Mouse (Mus musculus): ENCODE measurements around the gene Anapc15-ps. TPM values are rescaled to one million over a fixed set of nuclear protein-coding genes. Genes with fewer than 3 reads are reported as not detected.

The Anapc15-ps gene
- polyA plus RNA-seq, 1 experiment = not detected

DNA sequence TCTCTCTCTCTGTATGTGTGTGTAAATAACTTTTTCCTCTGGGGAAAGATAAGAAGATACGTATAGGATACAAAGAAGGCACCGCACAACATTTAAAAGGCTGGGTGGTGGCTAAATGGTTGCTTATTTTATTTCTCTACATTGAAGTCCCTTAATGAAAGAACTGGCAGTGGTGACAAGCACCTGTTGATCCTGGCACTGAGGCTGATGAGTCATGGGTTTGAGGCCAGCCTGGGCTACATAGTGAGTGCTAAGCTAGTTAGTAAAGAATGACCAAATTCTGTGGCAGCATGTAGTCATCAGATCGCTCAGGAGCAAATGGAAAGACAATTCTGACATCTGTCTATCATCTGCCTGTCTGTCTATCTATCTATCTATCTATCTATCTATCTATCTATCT lies 10.5 kb upstream of the Anapc15-ps start:
- DNase-seq = no peak
- Histone ChIP-seq H3K4me3 (ENCODE audit: insufficient read depth, low read depth, low read length) (no peak overlapping the region), H3K4me1 (ENCODE audit: control insufficient read depth, insufficient read depth, low read length) (peaks cover 14% of the 10 kb centered on the region), H3K27me3 (replicated peaks; ENCODE audit: control insufficient read depth, insufficient read depth, low read length) (no peaks in the 10 kb centered on the region), H3K27ac (ENCODE audit: insufficient read depth, low read depth, low read length) (no peak overlapping the region), H3K36me3 (ENCODE audit: control insufficient read depth, insufficient read depth, low read length) (no peaks in the 10 kb centered on the region)
- over 99% methylated on average over 3 of the region's 3 CpGs for WGBS
- no peak for TF ChIP-seq CTCF (conservative IDR thresholded peaks at IDR 0.05; ENCODE audit: insufficient read depth, insufficient read length, low read depth, low read length)
- TF ChIP-seq POLR2A (IDR thresholded peaks at IDR 0.05; ENCODE audit: low read depth, low read length) = no peak

DNA sequence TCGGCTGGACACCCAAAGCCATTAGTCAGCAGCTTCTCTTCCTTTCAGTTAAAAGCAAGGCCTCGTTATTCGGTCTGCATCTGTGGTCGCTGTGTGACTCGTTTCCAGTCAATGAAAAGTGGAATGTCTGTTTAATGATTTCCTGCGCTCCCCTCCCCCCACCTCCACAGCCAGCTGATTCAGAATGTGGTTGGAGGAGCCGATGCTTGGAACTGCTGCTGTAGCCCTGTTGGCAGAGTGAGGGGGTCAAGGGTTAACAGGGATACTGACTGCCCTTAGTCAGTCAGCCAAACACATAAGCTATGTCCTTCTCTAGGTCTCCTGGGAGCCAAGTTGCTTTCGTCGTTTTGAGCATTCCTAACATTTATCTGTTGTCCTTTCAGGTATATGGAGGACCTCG lies 9.7 kb upstream of the Anapc15-ps start:
- TF ChIP-seq POLR2A (IDR thresholded peaks at IDR 0.05; ENCODE audit: low read depth, low read length) (no peak), CTCF (conservative IDR thresholded peaks at IDR 0.05; ENCODE audit: insufficient read depth, insufficient read length, low read depth, low read length) (no peak)
- Histone ChIP-seq H3K4me1 (ENCODE audit: control insufficient read depth, insufficient read depth, low read length) (peaks cover 14% of the 10 kb centered on the region), H3K36me3 (ENCODE audit: control insufficient read depth, insufficient read depth, low read length) (no peaks in the 10 kb centered on the region), H3K27ac (ENCODE audit: insufficient read depth, low read depth, low read length) (no peak overlapping the region), H3K27me3 (replicated peaks; ENCODE audit: control insufficient read depth, insufficient read depth, low read length) (no peaks in the 10 kb centered on the region), H3K4me3 (ENCODE audit: insufficient read depth, low read depth, low read length) (no peak overlapping the region)
- peak; percentile 98 for DNase-seq
- WGBS = 36% methylated on average over 10 of the region's 10 CpGs

DNA sequence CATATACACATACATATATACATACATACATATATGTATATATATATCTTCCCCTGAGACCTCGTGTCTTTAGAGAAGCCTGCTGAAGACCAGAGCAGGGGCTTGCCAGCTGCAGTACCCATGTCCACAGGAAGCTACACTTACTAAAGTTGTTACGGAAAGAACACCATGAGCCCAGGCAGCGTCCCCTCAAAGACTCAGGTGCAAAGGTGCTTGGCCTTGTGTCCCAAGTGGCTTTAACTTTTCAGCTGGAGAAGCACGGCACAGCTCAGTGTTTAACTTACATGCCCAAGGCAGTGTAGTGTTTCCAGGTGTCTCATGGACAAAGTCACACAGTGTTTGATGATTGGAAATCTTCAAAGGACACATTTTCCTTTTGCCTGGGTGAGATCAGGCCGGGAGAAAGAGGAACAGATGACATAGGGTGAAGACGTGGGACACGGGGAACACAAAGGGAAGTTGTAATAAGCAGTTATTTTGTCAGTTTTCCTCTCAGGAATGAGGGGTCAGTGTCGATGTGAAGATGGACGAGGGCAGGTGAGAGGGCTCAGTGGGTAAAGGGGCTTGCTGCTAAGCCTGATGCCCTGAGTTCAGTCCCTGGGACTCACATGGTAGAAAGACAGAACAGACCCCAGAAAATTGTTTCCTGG lies 9.0 kb upstream of the Anapc15-ps start:
- H3K4me3 ChIP-seq (ENCODE audit: insufficient read depth, low read depth, low read length) = no peak overlapping the region
- H3K4me1 ChIP-seq (ENCODE audit: control insufficient read depth, insufficient read depth, low read length) = peaks cover 14% of the 10 kb centered on the region
- peak; percentile 44 for DNase-seq
- 61% methylated on average over 9 of the region's 9 CpGs for WGBS
- H3K27me3 ChIP-seq (replicated peaks; ENCODE audit: control insufficient read depth, insufficient read depth, low read length) = no peaks in the 10 kb centered on the region
- no peaks in the 10 kb centered on the region for H3K36me3 ChIP-seq (ENCODE audit: control insufficient read depth, insufficient read depth, low read length)
- TF ChIP-seq CTCF (conservative IDR thresholded peaks at IDR 0.05; ENCODE audit: insufficient read depth, insufficient read length, low read depth, low read length) (0 out of 2 replicates have a peak, but pooled peaks have one; percentile 1), POLR2A (IDR thresholded peaks at IDR 0.05; ENCODE audit: low read depth, low read length) (no peak)
- H3K27ac ChIP-seq (ENCODE audit: insufficient read depth, low read depth, low read length) = peak overlapping the region; percentile 57

DNA sequence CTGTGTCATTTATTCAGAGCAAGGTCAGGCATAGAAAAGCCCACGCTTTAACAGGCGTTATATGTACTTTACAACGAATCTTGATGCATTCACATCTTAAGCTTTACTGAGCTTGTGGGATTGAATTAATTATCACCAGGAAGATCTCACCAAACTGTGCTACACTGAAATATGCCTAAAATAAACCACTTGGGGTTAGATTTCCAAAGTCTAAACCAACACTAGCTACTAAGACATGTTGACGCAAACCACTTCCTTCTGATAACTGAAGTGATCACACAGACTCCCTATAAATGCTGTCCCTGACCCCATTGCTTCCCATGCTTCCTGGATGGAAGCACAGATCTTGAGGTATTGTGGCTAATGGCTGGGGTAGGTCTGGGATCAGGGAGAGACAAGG lies 8.2 kb upstream of the Anapc15-ps start:
- Histone ChIP-seq H3K36me3 (ENCODE audit: control insufficient read depth, insufficient read depth, low read length) (no peaks in the 10 kb centered on the region), H3K4me3 (ENCODE audit: insufficient read depth, low read depth, low read length) (0 out of 2 replicates have a peak overlapping the region, but pooled peaks have one; percentile 6), H3K27ac (ENCODE audit: insufficient read depth, low read depth, low read length) (no peak overlapping the region), H3K4me1 (ENCODE audit: control insufficient read depth, insufficient read depth, low read length) (peaks cover 14% of the 10 kb centered on the region), H3K27me3 (replicated peaks; ENCODE audit: control insufficient read depth, insufficient read depth, low read length) (no peaks in the 10 kb centered on the region)
- WGBS = 80% methylated on average over 4 of the region's 4 CpGs
- TF ChIP-seq POLR2A (IDR thresholded peaks at IDR 0.05; ENCODE audit: low read depth, low read length) = no peak
- TF ChIP-seq CTCF (conservative IDR thresholded peaks at IDR 0.05; ENCODE audit: insufficient read depth, insufficient read length, low read depth, low read length) = no peak
- DNase-seq = no peak

DNA sequence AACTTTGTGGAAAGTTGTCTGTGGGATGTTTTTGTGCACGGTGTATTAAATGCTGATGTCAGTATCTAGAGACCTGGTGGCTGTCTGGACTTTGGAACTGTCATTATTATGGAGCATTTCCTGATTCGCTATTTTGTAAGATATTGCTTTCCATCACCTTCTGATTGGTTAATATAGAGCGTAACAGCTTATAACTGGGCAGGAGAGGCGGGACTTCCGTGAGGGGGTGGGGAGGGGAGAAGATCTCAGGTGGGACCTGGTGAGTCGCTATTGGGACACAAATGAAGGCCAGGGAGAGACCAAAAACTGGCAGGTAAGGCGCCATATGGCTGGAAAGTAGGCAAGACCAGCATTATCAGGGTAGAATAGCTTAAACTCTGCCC lies 7.8 kb upstream of the Anapc15-ps start:
- no peaks in the 10 kb centered on the region for H3K36me3 ChIP-seq (ENCODE audit: control insufficient read depth, insufficient read depth, low read length)
- TF ChIP-seq CTCF (conservative IDR thresholded peaks at IDR 0.05; ENCODE audit: insufficient read depth, insufficient read length, low read depth, low read length) = no peak
- no peak for TF ChIP-seq POLR2A (IDR thresholded peaks at IDR 0.05; ENCODE audit: low read depth, low read length)
- peak; percentile 68 for DNase-seq
- H3K27me3 ChIP-seq (replicated peaks; ENCODE audit: control insufficient read depth, insufficient read depth, low read length) = no peaks in the 10 kb centered on the region
- peak overlapping the region; percentile 2; the same call in 1 of the 2 replicates for H3K4me3 ChIP-seq (ENCODE audit: insufficient read depth, low read depth, low read length)
- peak overlapping the region; percentile 86 for H3K27ac ChIP-seq (ENCODE audit: insufficient read depth, low read depth, low read length)
- 67% methylated on average over 7 of the region's 7 CpGs for WGBS
- H3K4me1 ChIP-seq (ENCODE audit: control insufficient read depth, insufficient read depth, low read length) = peaks cover 14% of the 10 kb centered on the region

DNA sequence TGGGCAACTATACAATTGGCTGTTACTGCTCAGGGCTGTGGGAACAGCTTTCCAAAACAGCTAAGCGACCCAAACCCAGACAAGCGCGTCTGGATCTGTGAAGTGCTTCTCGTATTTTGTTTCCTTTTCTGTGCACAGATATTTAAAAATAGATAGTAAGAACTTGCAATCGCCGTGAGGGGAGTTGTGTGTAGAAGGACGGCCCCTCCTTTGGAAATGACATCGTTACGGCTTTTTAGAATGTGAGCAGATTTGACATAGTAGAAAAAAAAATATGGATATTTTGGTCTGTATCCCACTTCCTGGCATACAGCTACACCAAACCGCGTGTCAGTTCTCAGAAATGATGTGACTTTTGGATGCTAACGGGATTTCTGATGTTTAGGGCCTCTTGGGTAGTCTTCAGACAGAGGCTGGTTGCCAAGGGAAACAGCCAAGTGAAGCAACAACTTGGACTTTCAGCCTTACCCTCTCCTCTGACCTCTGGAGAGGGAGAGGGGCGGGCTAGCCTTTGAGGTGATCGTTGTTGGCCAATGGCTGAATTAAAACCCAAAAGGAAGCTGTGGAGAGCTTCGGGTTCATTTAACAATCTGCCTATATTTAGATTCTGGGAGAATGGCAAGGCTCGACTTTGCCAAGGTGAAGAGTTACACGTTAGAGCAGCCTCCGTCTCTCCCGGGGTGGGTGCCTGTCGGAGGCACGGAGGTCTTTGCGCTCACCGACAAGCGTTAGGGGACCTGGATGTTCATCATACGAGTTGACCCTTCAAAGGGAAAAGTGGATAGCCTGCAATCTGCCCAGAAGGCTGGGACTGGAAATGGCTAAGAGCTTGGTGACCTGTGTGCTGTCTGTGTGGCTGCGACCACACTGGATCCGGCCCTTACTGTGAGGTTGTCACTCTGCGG lies 7.2 kb upstream of the Anapc15-ps start:
- H3K27ac ChIP-seq (ENCODE audit: insufficient read depth, low read depth, low read length) = peak overlapping the region; percentile 86
- H3K27me3 ChIP-seq (replicated peaks; ENCODE audit: control insufficient read depth, insufficient read depth, low read length) = no peaks in the 10 kb centered on the region
- TF ChIP-seq CTCF (conservative IDR thresholded peaks at IDR 0.05; ENCODE audit: insufficient read depth, insufficient read length, low read depth, low read length) (no peak), POLR2A (IDR thresholded peaks at IDR 0.05; ENCODE audit: low read depth, low read length) (no peak)
- 0 out of 2 replicates have a peak overlapping the region, but pooled peaks have one; percentile 2 for H3K4me3 ChIP-seq (ENCODE audit: insufficient read depth, low read depth, low read length)
- 52% methylated on average over 28 of the region's 28 CpGs for WGBS
- peaks cover 14% of the 10 kb centered on the region for H3K4me1 ChIP-seq (ENCODE audit: control insufficient read depth, insufficient read depth, low read length)
- peak; percentile 91 for DNase-seq
- H3K36me3 ChIP-seq (ENCODE audit: control insufficient read depth, insufficient read depth, low read length) = no peaks in the 10 kb centered on the region

DNA sequence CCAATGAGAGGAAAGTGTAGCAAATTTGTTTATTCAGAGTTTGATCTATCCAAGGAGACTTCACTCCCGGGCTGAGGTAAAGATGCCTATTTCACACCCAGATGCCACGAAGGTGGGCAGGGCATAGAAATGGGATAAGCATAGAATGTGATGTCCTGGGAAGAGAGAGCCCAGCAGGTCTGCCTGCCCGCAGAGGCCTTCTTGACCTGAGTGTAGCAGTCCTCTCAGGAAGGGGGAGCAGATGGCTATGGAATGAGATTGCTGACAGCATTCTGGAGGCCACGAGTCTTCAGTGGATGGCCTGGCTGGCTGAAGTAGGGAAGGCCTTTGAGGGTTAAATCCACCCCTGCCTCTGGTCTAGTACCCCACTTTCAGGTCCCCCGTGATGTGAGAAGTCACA lies 5.9 kb upstream of the Anapc15-ps start:
- Histone ChIP-seq H3K4me3 (ENCODE audit: insufficient read depth, low read depth, low read length) (no peak overlapping the region), H3K4me1 (ENCODE audit: control insufficient read depth, insufficient read depth, low read length) (peaks cover 14% of the 10 kb centered on the region), H3K27me3 (replicated peaks; ENCODE audit: control insufficient read depth, insufficient read depth, low read length) (no peaks in the 10 kb centered on the region), H3K27ac (ENCODE audit: insufficient read depth, low read depth, low read length) (no peak overlapping the region), H3K36me3 (ENCODE audit: control insufficient read depth, insufficient read depth, low read length) (no peaks in the 10 kb centered on the region)
- WGBS = 93% methylated on average over 5 of the region's 5 CpGs
- no peak for DNase-seq
- TF ChIP-seq POLR2A (IDR thresholded peaks at IDR 0.05; ENCODE audit: low read depth, low read length) = no peak
- TF ChIP-seq CTCF (conservative IDR thresholded peaks at IDR 0.05; ENCODE audit: insufficient read depth, insufficient read length, low read depth, low read length) = no peak

Data from kidney, adult 2 months (tissue).